In the genomic region with DNA sequence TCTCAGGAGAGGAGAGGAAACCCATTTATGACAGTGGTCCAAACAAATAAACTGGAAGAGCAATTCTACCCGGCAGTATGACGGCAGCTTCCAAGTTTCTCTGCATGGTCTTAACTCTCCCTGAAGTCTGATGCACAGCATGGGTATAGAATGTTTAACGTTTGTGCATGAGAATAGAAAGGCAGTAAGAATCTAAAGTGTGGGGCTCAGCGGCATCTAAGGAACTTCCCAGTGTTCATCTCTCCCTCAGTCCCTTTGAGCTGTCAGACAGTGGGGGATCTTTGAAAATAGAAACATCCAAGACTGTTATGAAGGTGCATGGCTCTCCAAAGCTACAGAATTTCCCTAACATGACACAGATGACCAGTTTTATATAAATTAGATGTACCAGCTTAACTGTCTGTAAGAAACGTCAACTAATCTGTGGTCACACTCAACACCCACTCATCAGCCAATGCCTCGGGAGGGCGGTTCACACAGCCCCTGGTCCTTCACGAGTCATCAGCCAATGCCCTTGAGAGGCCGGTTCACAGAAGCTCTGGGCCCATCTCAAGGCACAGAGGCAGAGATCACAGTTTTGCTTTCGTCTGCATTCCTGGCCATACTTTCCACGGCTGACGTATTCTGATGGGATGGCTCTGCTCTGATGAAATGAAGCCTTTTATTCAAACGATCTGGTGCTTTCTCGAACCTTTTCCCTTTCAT, we compare ENCODE assay signal across 26 mouse cellular contexts.
DNase-seq lines count a peak whose midpoint lies in the region; ATAC-seq lines count a peak whose summit lies in the region.
"Had no signal": no experiment of that assay in that cellular context is flagged by ENCODE, and none has a peak within 500 bp of the region (broad histone marks: within the 10 kb centered on the region; RNA-seq: fewer than 3 reads in every experiment).

No protein-coding gene starts in this region.

- ATAC-seq in heart, embryonic 16.5 days (replicated peaks; ENCODE audit: extremely low read depth, insufficient read depth, low FRiP score): 0 out of 2 replicates have a peak, but pooled peaks have one; percentile 35
- ATAC-seq: forebrain, embryonic 15.5 days; hindbrain, postnatal 0 days; inflammation-experienced regulatory T-cells, adult 6 months; intestine, embryonic 16.5 days had no signal

- WGBS in heart, embryonic 16.5 days: 49% methylated on average over 14 of the region's 14 CpGs
- 87% methylated on average over 14 of the region's 14 CpGs for WGBS in limb, embryonic 10.5 days

- no peak overlapping the region for H3K4me3 ChIP-seq in heart, embryonic 16.5 days (ENCODE audit: low read length)
- H3K4me3 ChIP-seq in limb, embryonic 10.5 days: no peak overlapping the region
- H3K4me3 ChIP-seq: embryonic facial prominence, embryonic 10.5 days; embryonic facial prominence, embryonic 13.5 days; erythroblast, embryonic 14.5 days; forebrain, embryonic 12.5 days; forebrain, embryonic 15.5 days; heart, embryonic 12.5 days; hindbrain, embryonic 10.5 days; hindbrain, embryonic 13.5 days had no signal

- no peaks in the 10 kb centered on the region; the same call in 1 of the 2 replicates for H3K9me3 ChIP-seq in heart, embryonic 16.5 days (replicated peaks; ENCODE audit: control insufficient read depth, low read length)
- H3K9me3 ChIP-seq in limb, embryonic 10.5 days (replicated peaks): no peaks in the 10 kb centered on the region
- H3K9me3 ChIP-seq: embryonic facial prominence, embryonic 10.5 days; embryonic facial prominence, embryonic 13.5 days; forebrain, embryonic 12.5 days; forebrain, embryonic 15.5 days; heart, embryonic 12.5 days; hindbrain, embryonic 10.5 days; hindbrain, embryonic 13.5 days had no signal

- peaks cover 13% of the 10 kb centered on the region; the same call in 1 of the 2 replicates for H3K36me3 ChIP-seq in heart, embryonic 16.5 days (ENCODE audit: control insufficient read depth, insufficient read depth)
- H3K36me3 ChIP-seq in limb, embryonic 10.5 days: no peaks in the 10 kb centered on the region
- H3K36me3 ChIP-seq: embryonic facial prominence, embryonic 10.5 days; forebrain, embryonic 12.5 days; forebrain, embryonic 15.5 days; hindbrain, embryonic 10.5 days had no signal

- no peak overlapping the region for H3K4me2 ChIP-seq in heart, embryonic 16.5 days (ENCODE audit: low read depth, low read length)
- H3K4me2 ChIP-seq: embryonic facial prominence, embryonic 13.5 days; forebrain, embryonic 12.5 days; forebrain, embryonic 15.5 days; heart, embryonic 12.5 days; hindbrain, embryonic 13.5 days had no signal

- no peak overlapping the region for H3K27ac ChIP-seq in heart, embryonic 16.5 days (ENCODE audit: low read length)
- H3K27ac ChIP-seq in limb, embryonic 10.5 days: no peak overlapping the region
- H3K27ac ChIP-seq: embryonic facial prominence, embryonic 10.5 days; embryonic facial prominence, embryonic 13.5 days; forebrain, embryonic 12.5 days; forebrain, embryonic 15.5 days; hindbrain, embryonic 10.5 days; hindbrain, embryonic 13.5 days; hindbrain, postnatal 0 days had no signal

- H3K4me1 ChIP-seq in heart, embryonic 16.5 days (ENCODE audit: control insufficient read depth, insufficient read depth, low read length): peaks cover 4% of the 10 kb centered on the region; the same call in 1 of the 2 replicates
- H3K4me1 ChIP-seq in limb, embryonic 10.5 days: no peaks in the 10 kb centered on the region
- H3K4me1 ChIP-seq: embryonic facial prominence, embryonic 10.5 days; embryonic facial prominence, embryonic 13.5 days; forebrain, embryonic 12.5 days; forebrain, embryonic 15.5 days; hindbrain, embryonic 10.5 days; hindbrain, embryonic 13.5 days had no signal

- no peaks in the 10 kb centered on the region for H3K27me3 ChIP-seq in heart, embryonic 16.5 days (ENCODE audit: control insufficient read depth, insufficient read depth, low read length)
- H3K27me3 ChIP-seq in limb, embryonic 10.5 days (ENCODE audit: low read depth, poor library complexity, severe bottlenecking): no peaks in the 10 kb centered on the region
- H3K27me3 ChIP-seq: embryonic facial prominence, embryonic 13.5 days; forebrain, embryonic 12.5 days; forebrain, embryonic 15.5 days; heart, embryonic 12.5 days; hindbrain, embryonic 13.5 days had no signal

- no peak overlapping the region for H3K9ac ChIP-seq in heart, embryonic 16.5 days (ENCODE audit: low read length)
- H3K9ac ChIP-seq: embryonic facial prominence, embryonic 13.5 days; forebrain, embryonic 12.5 days; forebrain, embryonic 15.5 days; heart, embryonic 12.5 days; hindbrain, embryonic 13.5 days had no signal

- DNase-seq in adrenal gland, postnatal 10 days: peak; percentile 24
- DNase-seq in adrenal gland, adult 8-10 months: no peak
- no peak for DNase-seq in heart, adult 18-20 months
- DNase-seq in R1 (ENCODE audit: low read depth, low spot score): peak; percentile 71
- peak; percentile 41 to 46 for DNase-seq in adrenal gland, postnatal 36 days
- DNase-seq in limb, embryonic 10.5 days (ENCODE audit: low spot score): no peak
- DNase-seq: cerebellum, adult 11-12 months; cerebellum, adult 8-10 months; cerebellum, postnatal 10 days; cerebellum, postnatal 36 days; embryo, embryonic 11 days; gastrocnemius, postnatal 25 days; kidney, adult 18-20 months; kidney, adult 9 months had no signal

Comparison
In these comparisons a context has a peak if more than half of its experiments do, and no peak if none do; other contexts are left out.
1. DNase-seq: peak in adrenal gland, postnatal 10 days (single experiment), R1 (single experiment) and adrenal gland, postnatal 36 days (2 of 2); none in adrenal gland, adult 8-10 months (single experiment), heart, adult 18-20 months (0 of 2) and limb, embryonic 10.5 days (single experiment).